Mouse (Mus musculus) ovary, adult 10 weeks (tissue): ENCODE measurements around the gene Doc2b. TPM values are rescaled to one million over a fixed set of nuclear protein-coding genes. Genes with fewer than 3 reads are reported as not detected.

ENCODE experiments used
- polyA plus RNA-seq: library from polyadenylated mRNA; stranded (reverse); fragments of 350-450 nt; fragmentation: Illumina TruSeq; extraction: RNeasy Lipid Tissue Mini Kit (QIAGEN cat#74804); gene quantifications from one replicate; pipeline ENCODE4 v1.2.3, GENCODE M21; 2014

The Doc2b gene
- 9.6 TPM for polyA plus RNA-seq

DNA sequence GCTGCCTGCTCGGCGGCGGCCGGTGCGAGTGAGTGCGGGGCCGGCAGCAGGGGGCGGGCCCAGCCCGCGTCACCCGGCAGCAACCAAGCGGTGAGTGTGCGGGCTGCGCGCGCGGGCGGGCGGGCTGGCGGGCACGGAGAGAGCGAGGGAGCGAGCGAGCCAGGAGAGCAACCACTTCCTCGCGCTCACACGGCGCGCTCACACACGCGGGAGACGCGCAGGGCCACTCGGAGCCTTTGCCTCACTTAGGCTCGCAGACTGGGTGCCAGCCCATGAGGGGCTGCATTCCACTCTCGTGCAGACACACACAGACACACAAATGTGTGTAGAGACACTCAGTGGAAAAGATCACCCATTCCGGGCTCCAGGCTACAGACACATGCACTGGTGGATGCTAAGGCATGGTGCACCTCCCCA is at the start of gene Doc2b:
Gene Doc2b (minus strand): TSS at position 21 of the 417 bp plus-strand sequence.

DNA sequence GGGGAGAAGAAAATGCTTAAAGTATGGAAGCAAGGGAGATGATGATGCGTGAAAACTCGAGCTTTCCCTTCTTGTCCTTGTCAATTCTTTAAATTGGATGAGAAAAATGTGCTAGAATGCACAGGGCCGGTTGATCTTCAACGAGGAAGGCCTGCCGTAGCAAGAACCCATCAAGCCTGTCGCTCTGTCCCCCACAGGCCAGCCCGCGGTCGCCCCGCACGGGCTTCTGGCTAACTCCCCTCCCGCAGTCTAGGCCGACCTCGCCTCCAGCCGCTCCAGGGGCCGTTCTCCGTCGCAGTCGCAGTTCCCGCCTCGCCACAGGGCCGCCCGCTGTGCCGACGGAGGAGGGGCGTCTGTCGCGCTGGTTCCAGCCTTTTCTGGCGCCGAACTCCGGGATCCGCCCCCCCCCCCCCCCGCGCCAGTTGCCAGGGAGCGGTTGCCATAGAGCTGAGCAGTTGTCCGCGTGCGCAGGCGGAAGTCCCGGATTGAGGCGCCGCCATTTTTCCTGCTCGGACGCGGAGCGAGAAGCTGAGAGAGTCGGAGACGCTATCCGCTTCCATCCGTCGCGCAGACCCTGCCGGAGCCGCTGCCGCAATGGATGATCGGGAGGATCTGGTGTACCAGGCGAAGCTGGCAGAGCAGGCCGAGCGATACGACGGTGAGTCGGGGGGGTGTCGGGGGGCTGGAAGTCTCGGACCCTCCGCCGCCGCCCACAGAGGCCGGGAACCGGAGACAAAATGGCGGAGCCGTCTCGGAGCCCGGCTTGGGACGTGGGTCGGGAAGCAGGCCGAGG is 63.2 kb downstream of the Doc2b start, which contains the start of gene Ywhae:
Gene Ywhae (plus strand): TSS at position 436 of the 793 bp plus-strand sequence.

Other genes starting within 250 kb of the Doc2b start
- 193 TPM for gene Pitpna, start 208.0 kb downstream of the Doc2b start, polyA plus RNA-seq
- gene Inpp5k, start 165.1 kb downstream of the Doc2b start, polyA plus RNA-seq = 43.8 TPM
- gene Myo1c, start 145.5 kb downstream of the Doc2b start, polyA plus RNA-seq = 7.8 TPM
- gene Crk, start 116.8 kb downstream of the Doc2b start, polyA plus RNA-seq = 257 TPM
- gene Ywhae, start 63.2 kb downstream of the Doc2b start, polyA plus RNA-seq = 2,443 TPM
- gene Rph3al, start 142.4 kb upstream of the Doc2b start, polyA plus RNA-seq = 6.4 TPM
- 4.2 TPM for gene 1700016K19Rik, start 203.9 kb upstream of the Doc2b start, polyA plus RNA-seq
- gene Rflnb, start 231.7 kb upstream of the Doc2b start, polyA plus RNA-seq = 27.5 TPM